Mouse (Mus musculus) regulatory T cell (primary cell): ENCODE results near the gene Peak1.
"Not testable (repeated sequence)": the region's sequence is repeated elsewhere in the genome, so short reads cannot be mapped to it uniquely, and the experiment has no call there.

ENCODE experiments used
- in situ Hi-C: fragments of 300-600 bp; cut with MboI, MseI; formaldehyde crosslinking; loops from one replicate; pipeline ENCODE4 v1.15.1; 2025; ENCODE audit warnings: high pct_unique_total_duplicates

Peak1 gene

GRCm38 (mm10) chr9:56417948-56418737 is at the start of gene Peak1, which contains the start of gene Hmg20a:
TSS of gene Peak1 (minus strand) at chr9:56418067.
TSS of gene Hmg20a (plus strand) at chr9:56418609.
- in situ Hi-C loops: loop anchor here (5.0 to 10.0 kb wide), 2 partner anchors 49 to 723 kb away; no protein-coding TSS in a partner anchor

- in situ Hi-C loops: loop anchor here (5.0 kb wide), 1 partner anchor 49 kb away; the partner anchor contains the start of genes Hmg20a and Peak1
These were observed 48.4 kb upstream of the Peak1 start for GRCm38 (mm10) chr9:56466251-56466650.

GRCm38 (mm10) chr9:56464863-56465654 is 47.2 kb upstream of the Peak1 start:
- in situ Hi-C loops: loop anchor here (5.0 kb wide), 1 partner anchor 48 kb away; the partner anchor contains the start of genes Hmg20a and Peak1

- in situ Hi-C loops: no loop called here
These were observed 46.0 kb upstream of the Peak1 start for GRCm38 (mm10) chr9:56463686-56464515.

GRCm38 (mm10) chr9:56463046-56463445 is 45.2 kb upstream of the Peak1 start:
- in situ Hi-C loops: no loop called here

GRCm38 (mm10) chr9:56462606-56463005 is 44.7 kb upstream of the Peak1 start:
- in situ Hi-C loops: no loop called here

GRCm38 (mm10) chr9:56460987-56461386 is 43.1 kb upstream of the Peak1 start:
- in situ Hi-C loops: no loop called here

GRCm38 (mm10) chr9:56456426-56456825 is 38.6 kb upstream of the Peak1 start:
- in situ Hi-C loops: no loop called here

GRCm38 (mm10) chr9:56453038-56453815 is 35.4 kb upstream of the Peak1 start:
- in situ Hi-C loops: no loop called here

GRCm38 (mm10) chr9:56451570-56451969 is 33.7 kb upstream of the Peak1 start:
- in situ Hi-C loops: no loop called here

GRCm38 (mm10) chr9:56439699-56440098 is 21.8 kb upstream of the Peak1 start:
- in situ Hi-C loops: no loop called here

- in situ Hi-C loops: not testable (repeated sequence)
These were observed 19.5 kb upstream of the Peak1 start for GRCm38 (mm10) chr9:56437300-56437892.

- in situ Hi-C loops: no loop called here
These were observed 18.1 kb upstream of the Peak1 start for GRCm38 (mm10) chr9:56435821-56436526.

- in situ Hi-C loops: loop anchor here (5.0 kb wide), 1 partner anchor 77 kb away; no protein-coding TSS in a partner anchor
These were observed 7.0 kb upstream of the Peak1 start for GRCm38 (mm10) chr9:56424861-56425260.

- in situ Hi-C loops: no loop called here
These were observed 4.1 kb upstream of the Peak1 start for GRCm38 (mm10) chr9:56421991-56422390.

- in situ Hi-C loops: no loop called here
These were observed 3.2 kb upstream of the Peak1 start for GRCm38 (mm10) chr9:56420892-56421601.

- in situ Hi-C loops: no loop called here
These were observed 2.4 kb upstream of the Peak1 start for GRCm38 (mm10) chr9:56420236-56420635.

- in situ Hi-C loops: loop anchor here (5.0 to 10.0 kb wide), 2 partner anchors 49 to 724 kb away; no protein-coding TSS in a partner anchor
These were observed 922 bp upstream of the Peak1 start for GRCm38 (mm10) chr9:56418738-56419239.
